Comparison of ENCODE assay signal across 8 mouse cellular contexts in genomic region chr4:135874564-135875535, GRCm38 (mm10). TPM values are rescaled to one million over a fixed set of nuclear protein-coding genes. Genes with fewer than 3 reads are reported as not detected.
DNase-seq lines count a peak whose midpoint lies in the region; ATAC-seq lines count a peak whose summit lies in the region.

No protein-coding gene starts in this region.

- peaks cover 15% of the 10 kb centered on the region for H3K36me3 ChIP-seq in kidney, embryonic 16.5 days (ENCODE audit: insufficient read depth, low read length)
- H3K36me3 ChIP-seq in embryonic facial prominence, embryonic 13.5 days, result peaks cover 14% of the 10 kb centered on the region
- peaks cover 25% of the 10 kb centered on the region for H3K36me3 ChIP-seq in intestine, embryonic 14.5 days (ENCODE audit: control insufficient read depth, insufficient read depth, low read length)

- H3K4me1 ChIP-seq in kidney, embryonic 16.5 days (ENCODE audit: insufficient read depth, low read length), result peaks cover 50% of the 10 kb centered on the region
- H3K4me1 ChIP-seq in embryonic facial prominence, embryonic 13.5 days, result peaks cover 46% of the 10 kb centered on the region
- peaks cover 39% of the 10 kb centered on the region for H3K4me1 ChIP-seq in intestine, embryonic 14.5 days (replicated peaks; ENCODE audit: control insufficient read depth, insufficient read depth, low read length)

- H3K9me3 ChIP-seq in kidney, embryonic 16.5 days (ENCODE audit: low read length), result no peaks in the 10 kb centered on the region
- no peaks in the 10 kb centered on the region for H3K9me3 ChIP-seq in embryonic facial prominence, embryonic 13.5 days
- no peaks in the 10 kb centered on the region for H3K9me3 ChIP-seq in intestine, embryonic 14.5 days (ENCODE audit: control insufficient read depth, low read length)

- no peak for DNase-seq in kidney, adult 11 months
- no peak for DNase-seq in intestine, embryonic 14.5 days (ENCODE audit: low spot score)
- peak; percentile 41 for DNase-seq in naive thymus-derived CD4-positive, alpha-beta T cell, adult 2 months (ENCODE audit: low read depth)
- DNase-seq in adrenal gland, postnatal 14 days, result no peak
- DNase-seq in adrenal gland, postnatal 25 days, result no peak
- no peak for DNase-seq in ovary, adult 18-20 months (ENCODE audit: low spot score)

- H3K27me3 ChIP-seq in kidney, embryonic 16.5 days (ENCODE audit: insufficient read depth, low read length), result no peaks in the 10 kb centered on the region
- no peaks in the 10 kb centered on the region for H3K27me3 ChIP-seq in embryonic facial prominence, embryonic 13.5 days
- H3K27me3 ChIP-seq in intestine, embryonic 14.5 days (replicated peaks; ENCODE audit: control insufficient read depth, insufficient read depth, low read length), result no peaks in the 10 kb centered on the region

- 75% methylated on average over 10 of the region's 10 CpGs for WGBS in kidney, embryonic 16.5 days
- whole genome bisulfite sequencing in embryonic facial prominence, embryonic 13.5 days, result 81% methylated on average over 10 of the region's 10 CpGs
- 79% methylated on average over 10 of the region's 10 CpGs for WGBS in intestine, embryonic 14.5 days

- H3K27ac ChIP-seq in kidney, embryonic 16.5 days (ENCODE audit: low read length), result peak overlapping the region; percentile 100
- H3K27ac ChIP-seq in embryonic facial prominence, embryonic 13.5 days, result peak overlapping the region; percentile 100
- H3K27ac ChIP-seq in intestine, embryonic 14.5 days (ENCODE audit: low read depth), result peak overlapping the region; percentile 100

- ATAC-seq in kidney, embryonic 16.5 days (ENCODE audit: low FRiP score, low TSS enrichment), result no peak
- ATAC-seq in embryonic facial prominence, embryonic 13.5 days (ENCODE audit: insufficient number of reproducible peaks, insufficient read depth, low FRiP score, low TSS enrichment, low read depth), result no peak
- no peak for ATAC-seq in intestine, embryonic 14.5 days (replicated peaks; ENCODE audit: low FRiP score, low TSS enrichment, low read depth)

- H3K4me3 ChIP-seq in kidney, embryonic 16.5 days (ENCODE audit: low read length), result no peak overlapping the region
- H3K4me3 ChIP-seq in embryonic facial prominence, embryonic 13.5 days, result peak overlapping the region; percentile 76; the same call in 1 of the 2 replicates
- H3K4me3 ChIP-seq in intestine, embryonic 14.5 days (ENCODE audit: low read depth, low read length), result no peak overlapping the region

- H3K4me2 ChIP-seq in kidney, embryonic 16.5 days (replicated peaks; ENCODE audit: low read depth, low read length), result peak overlapping the region; percentile 53
- H3K4me2 ChIP-seq in embryonic facial prominence, embryonic 13.5 days, result peak overlapping the region; percentile 72
- peak overlapping the region; percentile 71 for H3K4me2 ChIP-seq in intestine, embryonic 14.5 days (ENCODE audit: low read length)

- peak overlapping the region; percentile 99 for H3K9ac ChIP-seq in kidney, embryonic 16.5 days (replicated peaks; ENCODE audit: low read length)
- peak overlapping the region; percentile 98; the same call in 1 of the 2 replicates for H3K9ac ChIP-seq in embryonic facial prominence, embryonic 13.5 days
- H3K9ac ChIP-seq in intestine, embryonic 14.5 days (ENCODE audit: low read length), result peak overlapping the region; percentile 99; the same call in 1 of the 2 replicates

RNA-seq across cellular contexts. Expression of gene Pnrc2, which starts 1.2 kb away (rescaled TPM):
- 211 and 212 TPM in 2 replicates for polyA plus RNA-seq in kidney, embryonic 16.5 days (2015; fragmentation: Nextera tagmentation; extraction: Ambion mirVana)
- polyA plus RNA-seq in embryonic facial prominence, embryonic 13.5 days (2015; fragmentation: Nextera tagmentation; extraction: Ambion mirVana), result 183 and 196 TPM in 2 replicates
- 167 and 175 TPM in 2 replicates for polyA plus RNA-seq in intestine, embryonic 14.5 days (2014; fragmentation: Nextera tagmentation; extraction: Ambion mirVana)
- 110 and 149 TPM in 2 replicates for total RNA-seq in adrenal gland, postnatal 14 days (2021)
- total RNA-seq in adrenal gland, postnatal 25 days (2021), result 118 and 134 TPM in 2 replicates

RNA-seq across cellular contexts. Expression of gene Srsf10, which starts 19.3 kb away (rescaled TPM):
- polyA plus RNA-seq in kidney, embryonic 16.5 days (2015; fragmentation: Nextera tagmentation; extraction: Ambion mirVana), result 242 and 253 TPM in 2 replicates
- polyA plus RNA-seq in embryonic facial prominence, embryonic 13.5 days (2015; fragmentation: Nextera tagmentation; extraction: Ambion mirVana), result 324 and 327 TPM in 2 replicates
- polyA plus RNA-seq in intestine, embryonic 14.5 days (2014; fragmentation: Nextera tagmentation; extraction: Ambion mirVana), result 271 and 273 TPM in 2 replicates
- 119 and 125 TPM in 2 replicates for total RNA-seq in adrenal gland, postnatal 14 days (2021)
- 125 and 168 TPM in 2 replicates for total RNA-seq in adrenal gland, postnatal 25 days (2021)

RNA-seq across cellular contexts. Expression of gene Cnr2, which starts 20.3 kb away (rescaled TPM):
- 1.0 and 1.1 TPM in 2 replicates for polyA plus RNA-seq in kidney, embryonic 16.5 days (2015; fragmentation: Nextera tagmentation; extraction: Ambion mirVana)
- 0.51 and 0.55 TPM in 2 replicates for polyA plus RNA-seq in embryonic facial prominence, embryonic 13.5 days (2015; fragmentation: Nextera tagmentation; extraction: Ambion mirVana)
- 0.24 and 0.44 TPM in 2 replicates for polyA plus RNA-seq in intestine, embryonic 14.5 days (2014; fragmentation: Nextera tagmentation; extraction: Ambion mirVana)
- total RNA-seq in adrenal gland, postnatal 14 days (2021), result 1.9 and 4.7 TPM in 2 replicates
- 1.7 and 2.2 TPM in 2 replicates for total RNA-seq in adrenal gland, postnatal 25 days (2021)

RNA-seq across cellular contexts. Expression of gene Fuca1, which starts 45.7 kb away (rescaled TPM):
- polyA plus RNA-seq in kidney, embryonic 16.5 days (2015; fragmentation: Nextera tagmentation; extraction: Ambion mirVana), result 89.1 and 89.4 TPM in 2 replicates
- polyA plus RNA-seq in embryonic facial prominence, embryonic 13.5 days (2015; fragmentation: Nextera tagmentation; extraction: Ambion mirVana), result 66.6 and 75.1 TPM in 2 replicates
- polyA plus RNA-seq in intestine, embryonic 14.5 days (2014; fragmentation: Nextera tagmentation; extraction: Ambion mirVana), result 108 and 110 TPM in 2 replicates
- total RNA-seq in adrenal gland, postnatal 14 days (2021), result 90.1 and 94.3 TPM in 2 replicates
- total RNA-seq in adrenal gland, postnatal 25 days (2021), result 87.8 and 93.9 TPM in 2 replicates
